Mouse (Mus musculus): Measurements from ENCODE around the gene Ptprm.

DNA sequence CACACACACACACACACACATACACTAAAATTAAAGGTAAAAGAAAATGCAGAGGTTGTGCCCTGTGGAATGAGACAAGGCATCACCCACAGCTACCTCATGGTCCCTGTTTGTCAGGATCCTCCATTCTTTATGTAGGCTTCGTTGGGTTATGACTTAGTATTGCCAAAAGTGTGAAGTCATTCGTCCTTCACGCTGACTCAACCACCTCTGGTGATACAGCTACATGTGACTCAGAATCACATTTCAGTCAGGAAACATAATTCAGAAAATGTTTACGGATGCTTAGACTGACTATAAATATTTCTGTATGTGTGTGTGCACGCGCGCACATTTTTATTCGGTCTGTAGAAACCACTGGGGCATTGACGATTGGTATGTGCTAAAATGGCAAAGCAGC lies 121.2 kb downstream of the Ptprm start:
- no peak for TF ChIP-seq POLR2A (IDR thresholded peaks at IDR 0.05; ENCODE audit: control insufficient read depth in 1 of 2, insufficient read depth in 1 of 2, low read depth in 1 of 2, low read length in 2 of 2, poor library complexity in 1 of 2)
- no peak for TF ChIP-seq E2F4 (IDR thresholded peaks at IDR 0.05; ENCODE audit: borderline replicate concordance, low read depth, low read length)
- TF ChIP-seq ZKSCAN1 (IDR thresholded peaks at IDR 0.05; ENCODE audit: low read depth, low read length) = no peak
- TF ChIP-seq USF2 (IDR thresholded peaks at IDR 0.05; ENCODE audit: borderline replicate concordance in 1 of 2, insufficient read depth in 1 of 2, low read depth in 1 of 2, low read length in 2 of 2) = no peak
- TF ChIP-seq GABPA (IDR thresholded peaks at IDR 0.05; ENCODE audit: low read depth, low read length) = no peak
- no peak for TF ChIP-seq JUND (IDR thresholded peaks at IDR 0.05; ENCODE audit: low read depth, low read length)
- no peak for TF ChIP-seq CHD1 (IDR thresholded peaks at IDR 0.05; ENCODE audit: low read depth, low read length)
- TF ChIP-seq CTCF (IDR thresholded peaks at IDR 0.05 in 2 of 3, conservative IDR thresholded peaks at IDR 0.05 in 1 of 3; ENCODE audit: control insufficient read depth in 1 of 3, insufficient read depth in 1 of 3, low read depth in 2 of 3, low read length in 3 of 3, poor library complexity in 1 of 3, severe bottlenecking in 1 of 3) = no peak
- TF ChIP-seq MAFK (IDR thresholded peaks at IDR 0.05; ENCODE audit: borderline replicate concordance, low read depth, low read length) = no peak
- no peak for TF ChIP-seq NELFE (IDR thresholded peaks at IDR 0.05; ENCODE audit: low read depth, low read length)
